Mouse (Mus musculus) c-Kit-positive CD71-positive TER-119-positive erythroid progenitor cells, embryonic 14.5 days (primary cell): ENCODE measurements around the gene Plcb2.

Experiments used
- DNase-seq: peaks from one replicate; pipeline ENCODE4 v3.0.0-alpha.2; 2013; ENCODE audit warnings: low spot score

The Plcb2 gene

DNA sequence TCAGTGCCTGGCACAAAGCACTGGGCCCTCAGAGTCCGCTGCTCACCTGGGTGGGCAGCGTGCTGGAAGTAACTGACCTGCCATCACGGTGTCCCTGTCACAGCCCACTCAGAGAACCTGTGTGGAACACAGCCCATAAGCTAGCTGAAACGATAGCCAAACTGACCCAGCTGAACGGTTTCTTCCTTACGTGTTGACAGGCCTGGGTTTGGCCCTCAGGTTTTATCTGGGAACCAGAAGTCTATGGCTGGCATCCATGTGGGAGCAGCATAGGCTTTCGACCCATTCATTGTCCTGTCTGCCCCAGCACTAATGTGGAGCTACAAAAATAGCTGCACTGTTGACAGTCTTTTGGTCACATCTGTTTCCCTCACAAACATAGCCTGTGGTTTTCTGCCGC is 22.2 kb upstream of the Plcb2 start:
- no peak for DNase-seq

- no peak for DNase-seq
Observed at GRCm38 (mm10) chr2:118749341-118749884, 21.2 kb upstream of the Plcb2 start.

DNA sequence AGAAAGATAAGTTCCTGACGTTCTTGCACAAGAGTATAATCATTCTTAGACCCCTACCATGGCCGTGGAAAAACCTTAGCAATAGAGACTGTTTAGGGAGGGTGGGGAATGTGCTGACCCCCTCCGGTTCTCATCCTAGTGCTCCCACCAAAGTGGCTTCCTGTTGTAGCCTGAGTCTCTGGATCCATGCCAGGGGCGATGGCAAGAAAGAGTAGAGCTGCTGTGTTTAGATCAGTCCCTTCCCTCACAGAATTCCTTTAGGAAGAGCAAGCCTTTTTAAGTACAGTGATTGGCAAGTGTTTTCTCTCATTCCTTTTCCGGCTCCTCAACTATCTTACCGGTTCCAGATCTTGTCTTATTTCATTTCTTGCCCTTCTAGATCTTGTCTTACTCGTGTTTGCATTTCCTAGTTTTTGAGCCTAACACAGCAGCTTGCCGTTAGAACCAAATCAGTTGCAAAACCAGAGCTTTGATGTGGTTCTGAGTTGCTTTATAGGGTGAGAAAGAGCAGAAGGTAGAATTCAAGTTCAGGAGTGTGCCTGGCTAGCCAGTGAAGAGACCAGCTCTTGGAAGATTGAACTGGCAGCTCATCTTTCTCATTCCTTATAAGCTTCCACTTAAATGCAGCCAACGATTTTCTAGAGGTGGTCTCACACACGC is 19.2 kb upstream of the Plcb2 start:
- no peak for DNase-seq

GRCm38 (mm10) chr2:118745915-118746901 is 18.0 kb upstream of the Plcb2 start:
- DNase-seq, result no peak

GRCm38 (mm10) chr2:118745232-118745884 is 17.1 kb upstream of the Plcb2 start, which contains the start of gene Inafm2:
Gene Inafm2, plus strand, starts transcription at chr2:118745758.
- DNase-seq, result peak; percentile 82

DNA sequence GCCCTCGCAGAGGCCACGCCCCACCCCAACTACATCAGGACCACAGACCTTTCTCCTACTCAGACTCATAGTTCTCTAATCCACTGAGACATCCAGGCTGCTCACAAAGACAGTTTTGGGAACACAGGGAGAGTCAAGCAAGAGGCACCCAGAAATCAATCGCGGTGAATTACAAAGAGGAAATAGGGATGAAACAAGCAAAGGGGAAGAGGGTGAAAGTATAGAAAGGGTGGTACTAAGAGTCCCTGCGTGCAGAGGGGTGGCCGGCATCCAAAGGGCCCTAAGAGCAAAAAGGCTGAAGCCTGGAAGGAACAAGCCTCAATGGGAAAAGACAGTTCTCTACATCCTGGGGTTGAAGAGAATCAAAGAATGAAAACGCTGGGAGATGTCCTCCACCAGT is 16.4 kb upstream of the Plcb2 start:
- DNase-seq, result no peak

GRCm38 (mm10) chr2:118743261-118743943 is 15.2 kb upstream of the Plcb2 start:
- no peak for DNase-seq

DNA sequence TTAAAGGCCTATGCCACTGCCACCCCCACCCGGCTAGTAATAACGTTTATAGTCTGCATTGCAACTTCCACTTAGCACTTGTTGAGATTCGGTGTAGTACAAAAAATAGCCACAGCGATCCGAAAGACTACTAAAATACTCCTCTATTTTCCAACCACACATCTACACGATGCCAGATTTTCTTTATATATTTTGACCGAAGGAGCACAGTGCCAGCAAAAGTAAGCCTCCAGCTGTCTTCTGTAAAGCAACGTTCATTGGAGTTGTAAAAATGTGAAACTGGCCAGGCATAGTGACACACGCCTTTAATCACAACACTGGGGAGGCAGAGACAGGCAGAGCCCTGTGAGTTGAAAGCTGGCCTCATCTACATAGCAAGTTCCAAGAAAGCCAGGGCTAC is 12.9 kb upstream of the Plcb2 start:
- no peak for DNase-seq

GRCm38 (mm10) chr2:118740341-118740740 is 12.1 kb upstream of the Plcb2 start:
- DNase-seq, result no peak

GRCm38 (mm10) chr2:118733341-118733740 is 5.1 kb upstream of the Plcb2 start:
- no peak for DNase-seq

- no peak for DNase-seq
Observed at GRCm38 (mm10) chr2:118731981-118732380, 3.7 kb upstream of the Plcb2 start.

DNA sequence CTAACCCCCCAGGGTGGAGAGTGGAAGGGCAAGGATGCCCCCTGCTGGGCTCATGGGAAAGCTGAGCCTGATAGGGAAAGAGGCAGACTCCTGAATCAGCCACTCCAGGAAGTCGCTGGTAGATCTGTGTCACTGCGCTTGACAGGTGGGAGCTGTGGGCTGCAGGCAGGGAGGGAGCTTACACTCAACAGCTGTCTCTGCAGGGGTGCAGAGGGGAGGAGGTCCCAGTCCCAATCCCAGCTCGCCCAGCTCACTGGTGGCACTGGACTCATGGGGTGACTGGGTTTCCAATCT is 2.3 kb upstream of the Plcb2 start:
- no peak for DNase-seq

- DNase-seq, result no peak
Observed at GRCm38 (mm10) chr2:118729816-118730621, 1.8 kb upstream of the Plcb2 start.

- no peak for DNase-seq
Observed at GRCm38 (mm10) chr2:118729194-118729593, 956 bp upstream of the Plcb2 start.

DNA sequence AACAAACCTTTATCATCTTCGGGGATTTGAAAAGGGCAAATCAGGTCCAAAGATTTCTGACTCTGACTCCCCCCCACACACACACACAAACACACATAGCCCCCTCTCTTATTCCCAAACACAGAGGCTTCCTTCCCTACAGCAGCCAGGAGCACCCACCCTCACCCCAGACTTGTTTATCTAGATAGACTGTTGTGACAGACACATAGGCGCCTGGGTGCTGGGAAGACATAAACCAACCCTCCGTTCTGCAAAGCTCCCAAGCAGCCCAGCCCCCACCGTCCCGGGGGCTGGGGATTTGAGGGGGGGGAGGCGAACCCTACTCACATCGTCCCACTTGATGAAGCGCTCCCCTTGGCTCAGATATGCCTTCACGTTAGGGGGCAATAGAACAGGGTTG is 327 bp downstream of the Plcb2 start:
- DNase-seq, result no peak

- no peak for DNase-seq
Observed at GRCm38 (mm10) chr2:118726873-118727272, 1.4 kb downstream of the Plcb2 start.

GRCm38 (mm10) chr2:118725511-118725910 is 2.7 kb downstream of the Plcb2 start:
- DNase-seq, result no peak

DNA sequence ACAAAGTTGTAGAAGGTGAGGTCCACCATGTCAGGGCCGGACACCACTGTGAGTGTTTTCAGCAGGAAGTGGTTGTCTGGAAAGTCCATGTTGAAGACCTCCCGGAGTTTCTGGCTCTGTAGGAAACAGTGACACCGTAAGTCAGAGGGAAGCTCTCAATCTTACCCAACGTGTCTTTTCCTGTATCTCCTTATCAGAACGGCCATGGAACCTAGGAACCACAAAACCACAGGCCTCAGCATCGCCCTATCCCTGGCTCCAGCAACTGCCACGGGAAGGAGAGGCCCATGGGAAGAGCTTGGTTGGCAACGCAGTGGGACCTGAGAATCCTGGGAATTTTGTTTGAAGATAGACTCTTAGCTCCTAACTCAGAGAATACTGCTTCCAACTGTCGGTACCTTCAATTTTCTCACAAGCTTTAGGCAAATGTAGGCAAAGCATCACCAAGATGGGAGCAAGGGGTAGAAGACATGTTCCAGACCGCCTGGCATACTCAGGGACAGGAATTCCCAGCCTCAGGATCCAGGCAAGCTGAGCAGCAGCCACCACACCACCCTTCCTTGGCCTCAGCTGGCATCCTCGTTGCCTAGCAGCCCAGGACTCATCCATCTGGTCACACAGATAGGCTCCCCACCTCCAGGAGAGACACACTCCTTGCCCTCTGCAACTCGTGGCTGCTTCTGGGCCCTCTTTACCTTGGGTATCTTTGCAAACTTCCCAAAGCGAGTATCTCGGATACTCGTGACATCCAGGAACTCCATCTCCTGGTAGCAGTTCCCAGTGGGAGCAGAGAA is 4.3 kb downstream of the Plcb2 start:
- no peak for DNase-seq

DNA sequence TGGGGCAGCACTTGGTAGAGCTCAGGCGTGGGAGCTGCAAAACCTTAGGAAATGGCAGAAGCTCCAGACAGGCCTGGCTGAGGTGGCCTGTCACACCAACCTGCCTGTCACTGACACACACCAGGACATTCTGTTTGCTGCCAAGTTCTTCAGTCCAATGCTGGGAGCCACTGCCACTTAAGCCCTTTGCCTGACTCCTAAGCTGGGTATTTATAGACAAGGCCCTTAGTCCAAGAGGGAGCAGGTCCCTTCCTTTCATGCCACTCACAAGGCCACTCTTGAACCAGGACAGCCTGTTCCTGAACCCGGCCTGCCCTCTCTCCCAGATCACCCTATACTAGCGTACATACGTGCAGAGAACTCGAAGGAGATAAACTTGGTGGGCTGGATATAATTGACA is 11.6 kb downstream of the Plcb2 start:
- DNase-seq, result no peak

DNA sequence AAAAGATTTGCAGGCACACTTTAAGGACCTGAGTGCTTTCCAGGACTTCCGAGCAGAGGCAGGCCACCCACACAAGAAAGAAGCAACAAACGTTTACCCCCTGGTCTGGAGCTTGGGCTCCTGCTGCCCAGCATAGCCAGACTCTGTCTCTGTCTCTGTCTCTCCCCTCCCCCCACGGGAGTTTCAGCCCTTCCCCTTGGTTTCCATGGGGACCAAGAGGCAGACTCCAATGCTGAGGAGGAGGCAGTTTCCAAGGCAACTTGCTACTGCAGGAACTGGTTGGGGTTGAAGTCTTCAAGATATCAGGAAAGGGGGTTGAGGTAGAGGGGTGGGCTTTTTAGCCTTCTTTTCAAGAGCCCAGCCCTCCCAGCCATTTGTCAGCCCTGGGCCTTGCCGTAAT is 14.0 kb downstream of the Plcb2 start:
- no peak for DNase-seq
